Mouse (Mus musculus) embryonic facial prominence, embryonic 12.5 days (tissue): ENCODE measurements around the gene Asf1a. TPM values are rescaled to one million over a fixed set of nuclear protein-coding genes. Genes with fewer than 3 reads are reported as not detected.
"Not testable (repeated sequence)": the region's sequence is repeated elsewhere in the genome, so short reads cannot be mapped to it uniquely, and the experiment has no call there.

Experiments used
- ATAC-seq: fragments of 200-750 bp; cut with Nextera tagmentation; 2 replicates; pipeline ENCODE4 v1.8.0; 2017; ENCODE audit not compliant: insufficient number of reproducible peaks, insufficient read depth, low FRiP score, low TSS enrichment
- H3K27ac ChIP-seq: fragments of 300-500 bp; sonication (generic); 2 replicates; pipeline ENCODE4 v1.5.1; 2016; ENCODE audit warnings: mild to moderate bottlenecking
- H3K27me3 ChIP-seq: fragments of 300-500 bp; sonication (generic); 2 replicates; pipeline ENCODE4 v1.6.1; 2016; ENCODE audit warnings: mild to moderate bottlenecking, moderate library complexity
- H3K36me3 ChIP-seq: fragments of 300-500 bp; sonication (generic); 2 replicates; pipeline ENCODE4 v1.6.1; 2016; ENCODE audit warnings: mild to moderate bottlenecking
- H3K4me1 ChIP-seq: fragments of 300-500 bp; sonication (generic); 2 replicates; pipeline ENCODE4 v1.6.1; 2016
- H3K4me2 ChIP-seq: fragments of 300-500 bp; sonication (generic); replicated peaks from 2 replicates; pipeline ENCODE4 v1.6.1; 2016; ENCODE audit warnings: mild to moderate bottlenecking, moderate library complexity
- H3K4me3 ChIP-seq: fragments of 300-500 bp; sonication (generic); 2 replicates; pipeline ENCODE4 v1.5.1; 2016; ENCODE audit warnings: mild to moderate bottlenecking
- H3K9ac ChIP-seq: fragments of 300-500 bp; sonication (generic); 2 replicates; pipeline ENCODE4 v1.6.1; 2016; ENCODE audit warnings: mild to moderate bottlenecking, moderate library complexity
- H3K9me3 ChIP-seq: fragments of 300-500 bp; sonication (generic); 2 replicates; pipeline ENCODE4 v1.6.1; 2016; ENCODE audit warnings: mild to moderate bottlenecking, moderate library complexity
- whole genome bisulfite sequencing: fragments of 180-500 bp; shearing (Covaris S2); methylation state at CpG from one replicate; pipeline ENCODE4 v1.1.7; 2016; 5-methylcytosine and 5-hydroxymethylcytosine counted together
- polyA plus RNA-seq: library from polyadenylated mRNA; unstranded; fragments of >200 nt; fragmentation: Nextera tagmentation; extraction: Ambion mirVana; gene quantifications from 2 replicates; pipeline ENCODE4 v1.2.1, GENCODE M21; 2016

Asf1a gene
- polyA plus RNA-seq, 1 experiment from 2014 or later = 153 TPM

DNA sequence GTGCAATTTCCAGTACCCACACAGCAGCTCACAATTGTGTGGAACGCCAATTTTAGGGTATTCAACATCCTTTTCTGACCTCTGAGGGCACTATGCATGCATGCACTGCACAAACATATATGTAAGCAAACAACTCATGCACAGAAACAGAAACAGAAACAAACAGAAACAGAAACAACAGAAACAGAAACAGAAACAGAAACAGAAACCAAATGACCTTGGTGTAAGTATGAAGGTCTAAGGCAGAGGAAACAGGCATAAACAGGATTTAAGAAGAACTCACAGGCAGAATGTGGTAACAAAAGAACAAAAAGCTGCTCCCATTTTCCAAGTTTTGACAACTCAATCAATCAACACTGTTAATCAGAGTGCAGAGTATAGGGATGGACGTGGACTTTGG lies 54.1 kb downstream of the Asf1a start:
- WGBS = 81% methylated on average over 2 of the region's 2 CpGs
- H3K9ac ChIP-seq = no peak overlapping the region
- H3K36me3 ChIP-seq = 0 out of 2 replicates have a peak, but pooled peaks cover 2% of the 10 kb centered on the region
- no peak overlapping the region for H3K4me2 ChIP-seq
- ATAC-seq = no peak
- H3K27me3 ChIP-seq = no peaks in the 10 kb centered on the region
- no peaks in the 10 kb centered on the region for H3K4me1 ChIP-seq
- H3K9me3 ChIP-seq = no peaks in the 10 kb centered on the region
- no peak overlapping the region for H3K27ac ChIP-seq
- no peak overlapping the region for H3K4me3 ChIP-seq

GRCm38 (mm10) chr10:53654239-53654638 lies 57.7 kb downstream of the Asf1a start:
- not testable (repeated sequence) for H3K27ac ChIP-seq, H3K9ac ChIP-seq, H3K27me3 ChIP-seq, H3K4me2 ChIP-seq, H3K4me1 ChIP-seq, H3K4me3 ChIP-seq, H3K36me3 ChIP-seq, ATAC-seq, H3K9me3 ChIP-seq
- 71% methylated on average over 5 of the region's 5 CpGs for WGBS

Other genes with a start within 250 kb of the Asf1a start
- 7.9 and 8.3 TPM in 2 replicates for gene Cep85l, start 216.8 kb upstream of the Asf1a start, polyA plus RNA-seq
- gene Mcm9, start 33.7 kb downstream of the Asf1a start, polyA plus RNA-seq = 14.4 and 14.7 TPM in 2 replicates
- gene Fam184a, start 154.4 kb downstream of the Asf1a start, polyA plus RNA-seq = 6.6 and 8.4 TPM in 2 replicates